ENCODE assay signal across 9 mouse cellular contexts in genomic region chr6:30957784-30958735, GRCm38 (mm10). TPM values are rescaled to one million over a fixed set of nuclear protein-coding genes. Genes with fewer than 3 reads are reported as not detected.
DNase-seq lines count a peak whose midpoint lies in the region; ATAC-seq and TF ChIP-seq lines count a peak whose summit lies in the region.
"Had no signal": no experiment of that assay in that cellular context is flagged by ENCODE, and none has a peak within 500 bp of the region (broad histone marks: within the 10 kb centered on the region; RNA-seq: fewer than 3 reads in every experiment).

No protein-coding gene starts in this region.

- peaks cover 62% of the 10 kb centered on the region for H3K27me3 ChIP-seq in forebrain, embryonic 12.5 days
- H3K27me3 ChIP-seq in hindbrain, embryonic 16.5 days (replicated peaks; ENCODE audit: control insufficient read depth, insufficient read depth, low read length): peaks cover 37% of the 10 kb centered on the region
- peaks cover 45% of the 10 kb centered on the region for H3K27me3 ChIP-seq in liver, embryonic 16.5 days (ENCODE audit: control insufficient read depth, insufficient read depth, low read depth, low read length)

- H3K4me1 ChIP-seq in forebrain, embryonic 12.5 days: peaks cover 14% of the 10 kb centered on the region
- no peaks in the 10 kb centered on the region; the same call in 1 of the 2 replicates for H3K4me1 ChIP-seq in hindbrain, embryonic 16.5 days (ENCODE audit: control insufficient read depth, insufficient read depth, low read depth, low read length)
- H3K4me1 ChIP-seq in liver, embryonic 16.5 days (ENCODE audit: control insufficient read depth, low read depth, low read length): no peaks in the 10 kb centered on the region

- H3K9me3 ChIP-seq in forebrain, embryonic 12.5 days: peaks cover 21% of the 10 kb centered on the region
- H3K9me3 ChIP-seq in hindbrain, embryonic 16.5 days (ENCODE audit: control insufficient read depth, low read length): peaks cover 39% of the 10 kb centered on the region
- peaks cover 5% of the 10 kb centered on the region for H3K9me3 ChIP-seq in liver, embryonic 16.5 days (replicated peaks; ENCODE audit: control insufficient read depth, low read length)

- H3K36me3 ChIP-seq in forebrain, embryonic 12.5 days (replicated peaks): no peaks in the 10 kb centered on the region
- H3K36me3 ChIP-seq in hindbrain, embryonic 16.5 days (ENCODE audit: control insufficient read depth, insufficient read depth, low read length): peaks cover 3% of the 10 kb centered on the region; the same call in 1 of the 2 replicates
- H3K36me3 ChIP-seq in liver, embryonic 16.5 days (ENCODE audit: control insufficient read depth, insufficient read depth): no peaks in the 10 kb centered on the region

- no peak overlapping the region for H3K9ac ChIP-seq in forebrain, embryonic 12.5 days
- no peak overlapping the region for H3K9ac ChIP-seq in hindbrain, embryonic 16.5 days (ENCODE audit: low read depth, low read length)
- H3K9ac ChIP-seq in liver, embryonic 16.5 days (ENCODE audit: low read depth, low read length): no peak overlapping the region

- no peak for TF ChIP-seq CTCF in left cerebral cortex, adult 2 months (IDR thresholded peaks at IDR 0.05)

- peak; percentile 17 to 25 for DNase-seq in left cerebral cortex, adult 2 months (ENCODE audit: extremely low spot score in 1 of 2, low spot score in 2 of 2)
- DNase-seq in left cerebral cortex, adult 8-10 months (ENCODE audit: low spot score in 2 of 2): no peak
- DNase-seq in adrenal gland, postnatal 14 days: peak; percentile 33
- peak; percentile 40 to 51 for DNase-seq in right cerebral cortex, postnatal 10 days (ENCODE audit: low spot score in 2 of 2)
- no peak for DNase-seq in c-Kit-positive CD71-positive TER-119-positive erythroid progenitor cells, embryonic 14.5 days (ENCODE audit: low spot score)

- no peak overlapping the region for H3K27ac ChIP-seq in left cerebral cortex, adult 2 months
- H3K27ac ChIP-seq in forebrain, embryonic 12.5 days: no peak overlapping the region
- H3K27ac ChIP-seq in hindbrain, embryonic 16.5 days (ENCODE audit: low read depth, low read length): no peak overlapping the region
- no peak overlapping the region for H3K27ac ChIP-seq in liver, embryonic 16.5 days (ENCODE audit: low read length)

- H3K4me2 ChIP-seq in forebrain, embryonic 12.5 days: peak overlapping the region; percentile 80
- peak overlapping the region; percentile 69 for H3K4me2 ChIP-seq in hindbrain, embryonic 16.5 days (ENCODE audit: low read length)
- H3K4me2 ChIP-seq in liver, embryonic 16.5 days (ENCODE audit: low read depth, low read length): peak overlapping the region; percentile 60

- no peak for ATAC-seq in forebrain, embryonic 12.5 days (ENCODE audit: low FRiP score)
- peak; percentile 30; the same call in 1 of the 2 replicates for ATAC-seq in hindbrain, embryonic 16.5 days
- no peak for ATAC-seq in liver, embryonic 16.5 days (ENCODE audit: low read depth)

- 2% methylated on average over 83 of the region's 84 CpGs for WGBS in forebrain, embryonic 12.5 days
- WGBS in hindbrain, embryonic 16.5 days: 4% methylated on average over 59 of the region's 84 CpGs
- WGBS in liver, embryonic 16.5 days (ENCODE audit: insufficient replicate concordance): 7% methylated on average over 84 of the region's 84 CpGs

- no peak overlapping the region; the same call in 1 of the 2 replicates for H3K4me3 ChIP-seq in left cerebral cortex, adult 2 months
- H3K4me3 ChIP-seq in forebrain, embryonic 12.5 days (replicated peaks): peak overlapping the region; percentile 54
- H3K4me3 ChIP-seq in hindbrain, embryonic 16.5 days (ENCODE audit: low read length): peak overlapping the region; percentile 48
- H3K4me3 ChIP-seq in liver, embryonic 16.5 days (ENCODE audit: low read depth, low read length): peak overlapping the region; percentile 55

- intact Hi-C loops in left cerebral cortex, adult 2 months (cut with DNase I): no loop called here

RNA-seq across cellular contexts. Expression of gene Klf14, which starts 0.8 kb away (rescaled TPM):
- total RNA-seq in left cerebral cortex, adult 2 months (2021): under 1 TPM; 0.54 to 0.68 TPM
- under 1 TPM; 0.35 to 0.82 (median 0.42) TPM for total RNA-seq in left cerebral cortex, adult 8-10 months (2022)
- total RNA-seq in adrenal gland, postnatal 14 days (2021): 0.11 and 0.33 TPM in 2 replicates
- polyA plus RNA-seq in forebrain, embryonic 12.5 days (2016; fragmentation: Nextera tagmentation; extraction: Ambion mirVana): 0.19 and 0.27 TPM in 2 replicates
- polyA plus RNA-seq in hindbrain, embryonic 16.5 days (2015; fragmentation: Nextera tagmentation; extraction: Ambion mirVana): 0.33 and 0.40 TPM in 2 replicates
- 0.21 and 0.38 TPM in 2 replicates for polyA plus RNA-seq in liver, embryonic 16.5 days (2015; fragmentation: Nextera tagmentation; extraction: Ambion mirVana)

RNA-seq across cellular contexts. Expression of gene Tsga13, which starts 42.7 kb away (rescaled TPM):
- not detected for total RNA-seq in left cerebral cortex, adult 2 months (2021)
- total RNA-seq in left cerebral cortex, adult 8-10 months (2022): not detected
- total RNA-seq in adrenal gland, postnatal 14 days (2021): not detected in 2 replicates
- 0.45 and 0.53 TPM in 2 replicates for polyA plus RNA-seq in forebrain, embryonic 12.5 days (2016; fragmentation: Nextera tagmentation; extraction: Ambion mirVana)
- polyA plus RNA-seq in hindbrain, embryonic 16.5 days (2015; fragmentation: Nextera tagmentation; extraction: Ambion mirVana): 0.14 and 0.36 TPM in 2 replicates
- polyA plus RNA-seq in liver, embryonic 16.5 days (2015; fragmentation: Nextera tagmentation; extraction: Ambion mirVana): not detected in 2 replicates
- total RNA-seq: layer of hippocampus, postnatal 36 days had no signal

Comparison
In these comparisons a context has a peak if more than half of its experiments do, and no peak if none do; other contexts are left out.
1. DNase-seq: peak in left cerebral cortex, adult 2 months (2 of 2), adrenal gland, postnatal 14 days (single experiment) and right cerebral cortex, postnatal 10 days (2 of 2); none in left cerebral cortex, adult 8-10 months (0 of 2) and c-Kit-positive CD71-positive TER-119-positive erythroid progenitor cells, embryonic 14.5 days (single experiment).
2. Peak in every context shown above with its lines, with median percentiles within 50 percentile points of each other: H3K4me2 ChIP-seq.